Mouse (Mus musculus): ENCODE results near the gene Arvcf.

Gene Arvcf

GRCm38 (mm10) chr16:18347931-18348600, at the start of gene Arvcf, which contains the start of gene Tango2:
Arvcf (plus strand) TSS chr16:18348182.
Tango2 (minus strand) TSS chr16:18348103.
- DNase-seq: peak; percentile 95

GRCm38 (mm10) chr16:18308159-18308558, 39.8 kb upstream of the Arvcf start:
- DNase-seq: no peak

- no peak for DNase-seq
Measured at GRCm38 (mm10) chr16:18318992-18319391, 29.0 kb upstream of the Arvcf start.

GRCm38 (mm10) chr16:18321443-18321842, 26.5 kb upstream of the Arvcf start:
- DNase-seq: no peak

- no peak for DNase-seq
Measured at GRCm38 (mm10) chr16:18323460-18323859, 24.5 kb upstream of the Arvcf start.

GRCm38 (mm10) chr16:18324031-18324430, 24.0 kb upstream of the Arvcf start:
- no peak for DNase-seq

GRCm38 (mm10) chr16:18325741-18326140, 22.2 kb upstream of the Arvcf start:
- DNase-seq: no peak

GRCm38 (mm10) chr16:18327936-18328335, 20.0 kb upstream of the Arvcf start:
- no peak for DNase-seq

- no peak for DNase-seq
Measured at GRCm38 (mm10) chr16:18328524-18328923, 19.5 kb upstream of the Arvcf start.

- no peak for DNase-seq
Measured at GRCm38 (mm10) chr16:18333976-18334375, 14.0 kb upstream of the Arvcf start.

GRCm38 (mm10) chr16:18335981-18336380, 12.0 kb upstream of the Arvcf start:
- DNase-seq: no peak

- DNase-seq: no peak
Measured at GRCm38 (mm10) chr16:18337261-18337660, 10.7 kb upstream of the Arvcf start.

GRCm38 (mm10) chr16:18339866-18340265, 8.1 kb upstream of the Arvcf start:
- DNase-seq: no peak

GRCm38 (mm10) chr16:18341605-18342004, 6.4 kb upstream of the Arvcf start:
- no peak for DNase-seq

- no peak for DNase-seq
Measured at GRCm38 (mm10) chr16:18342076-18342475, 5.9 kb upstream of the Arvcf start.

- DNase-seq: peak; percentile 34
Measured at GRCm38 (mm10) chr16:18342650-18343570, 5.1 kb upstream of the Arvcf start.

GRCm38 (mm10) chr16:18343778-18344177, 4.2 kb upstream of the Arvcf start:
- peak; percentile 95 for DNase-seq

GRCm38 (mm10) chr16:18345243-18345642, 2.7 kb upstream of the Arvcf start:
- DNase-seq: peak; percentile 90

GRCm38 (mm10) chr16:18348601-18349175, 706 bp downstream of the Arvcf start:
- no peak for DNase-seq

- DNase-seq: peak; percentile 38
Measured at GRCm38 (mm10) chr16:18349761-18350325, 1.9 kb downstream of the Arvcf start.

GRCm38 (mm10) chr16:18351313-18352055, 3.5 kb downstream of the Arvcf start:
- peak; percentile 66 for DNase-seq

GRCm38 (mm10) chr16:18353106-18353505, 5.1 kb downstream of the Arvcf start:
- DNase-seq: no peak
